Mouse (Mus musculus): ENCODE measurements at regions not wholly inside any gene's neighbourhood (a gene's known extent, or its start where the extent isn't known, plus 50 kb on each side); places are given as distances from the start of the nearest gene placed in this dataset.

DNA sequence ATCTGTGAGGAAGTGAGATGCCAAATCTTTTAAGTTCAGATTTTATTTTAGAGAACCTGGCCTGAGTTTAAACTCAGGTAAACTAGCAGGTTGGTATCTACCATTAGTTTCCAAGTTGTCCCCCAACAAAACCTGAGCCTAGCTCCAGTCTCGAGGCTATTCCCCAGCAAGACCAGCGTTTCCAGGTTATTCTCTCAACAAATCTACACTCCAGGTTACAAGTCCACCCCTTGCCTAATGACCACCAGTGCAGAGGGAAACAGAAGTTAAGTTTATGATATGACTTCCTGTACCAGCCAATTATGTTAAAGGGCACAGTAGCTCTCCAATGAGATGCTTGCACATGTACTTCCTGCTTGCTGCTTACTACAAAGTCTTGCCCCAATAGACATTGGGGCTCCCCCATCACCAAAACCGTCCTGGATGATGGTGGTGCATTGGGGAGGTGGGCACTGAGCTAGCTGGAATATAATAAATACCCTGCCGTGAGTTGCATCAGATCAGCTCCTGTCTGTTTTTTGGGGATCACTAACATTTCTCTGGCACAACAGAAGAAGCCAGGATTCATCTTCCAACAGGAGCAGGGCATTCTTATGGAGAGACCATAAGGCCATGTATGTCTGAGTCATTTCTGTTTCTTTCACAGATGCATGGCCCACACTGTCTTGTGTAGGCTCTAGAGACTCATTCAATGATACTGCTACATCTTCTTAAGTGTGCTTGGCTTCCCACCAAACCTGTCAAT is 111.2 kb upstream of the Cpsf6 start:
- no peak for TF ChIP-seq CTCF (IDR thresholded peaks at IDR 0.05; ENCODE audit: insufficient read depth, low read length)
- TF ChIP-seq POLR2A (IDR thresholded peaks at IDR 0.05; ENCODE audit: borderline replicate concordance, extremely low read depth, low read depth, low read length): no peak
